Comparison of ENCODE assay signal across 8 mouse cellular contexts in the genomic region with DNA sequence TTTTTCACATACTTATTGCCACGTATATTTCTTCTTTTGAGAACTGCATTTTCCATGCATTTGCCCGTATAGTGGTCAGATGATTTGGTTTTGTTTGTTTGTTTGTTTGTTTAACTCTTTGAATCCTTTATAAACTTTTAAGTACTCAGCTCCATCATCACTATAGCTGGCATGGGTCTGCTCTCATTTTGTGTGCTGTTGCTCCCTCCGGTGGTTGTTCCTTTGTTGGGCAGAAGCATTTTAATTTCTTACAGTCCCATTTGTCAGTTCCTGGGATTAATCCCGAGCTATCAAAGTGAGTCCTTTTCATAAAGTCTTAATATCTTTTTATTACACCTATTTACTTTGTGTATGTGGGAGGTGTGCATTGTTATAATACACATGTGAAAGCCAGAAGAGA.
DNase-seq lines count a peak whose midpoint lies in the region.

No protein-coding gene starts in this region.

- DNase-seq in heart, adult 8-10 months (ENCODE audit: low spot score) = peak; percentile 6
- DNase-seq in heart, postnatal 25 days (ENCODE audit: low spot score) = no peak
- DNase-seq in 3T3-L1 (ENCODE audit: low read depth, low spot score) = peak; percentile 60
- DNase-seq in adrenal gland, postnatal 10 days = peak; percentile 55
- DNase-seq in frontal cortex, postnatal 36 days (ENCODE audit: low spot score in 2 of 2) = peak; percentile 28 to 51
- DNase-seq in lung, postnatal 14 days = peak; percentile 20
- no peak for DNase-seq in spleen, postnatal 4 days (ENCODE audit: low spot score in 2 of 2)
- no peak for DNase-seq in gastrocnemius, adult 18-20 months (ENCODE audit: low spot score)

- intact Hi-C loops in heart, postnatal 25 days (cut with DNase I) = loop anchor here (2.0 to 5.0 kb wide), 2 partner anchors 296 to 424 kb away; no protein-coding TSS in a partner anchor

Comparison
In these comparisons a context has a peak if more than half of its experiments do, and no peak if none do; other contexts are left out.
1. DNase-seq: peak in heart, adult 8-10 months (single experiment), 3T3-L1 (single experiment), adrenal gland, postnatal 10 days (single experiment), frontal cortex, postnatal 36 days (2 of 2) and lung, postnatal 14 days (single experiment); none in heart, postnatal 25 days (single experiment), spleen, postnatal 4 days (0 of 2) and gastrocnemius, adult 18-20 months (single experiment).